Mouse (Mus musculus): ENCODE data around the gene Ddx19a.
"Not testable (repeated sequence)": the region's sequence is repeated elsewhere in the genome, so short reads cannot be mapped to it uniquely, and the experiment has no call there.

GRCm38 (mm10) chr8:110958553-110958952 lies 39.0 kb downstream of the Ddx19a start:
- TF ChIP-seq CTCF (conservative IDR thresholded peaks at IDR 0.05 in 1 of 2, IDR thresholded peaks at IDR 0.05 in 1 of 2; ENCODE audit: low read depth in 2 of 2, low read length in 2 of 2), result peak in 1 of 2 experiments; percentile 53; a peak in 2 of 4 replicates
- not testable (repeated sequence) for TF ChIP-seq USF1 (IDR thresholded peaks at IDR 0.05; ENCODE audit: low read depth, low read length); POLR2AphosphoS2 (IDR thresholded peaks at IDR 0.05; ENCODE audit: low read depth, low read length); POLR2A (IDR thresholded peaks at IDR 0.05; ENCODE audit: low read depth, low read length); MAFK (IDR thresholded peaks at IDR 0.05; ENCODE audit: insufficient replicate concordance, low read length); CHD1 (IDR thresholded peaks at IDR 0.05; ENCODE audit: low read depth, low read length); ELF1 (IDR thresholded peaks at IDR 0.05; ENCODE audit: low read depth, low read length); ZMIZ1 (IDR thresholded peaks at IDR 0.05; ENCODE audit: low read depth, low read length); MYC (IDR thresholded peaks at IDR 0.05; ENCODE audit: low read depth, low read length); E2F4 (IDR thresholded peaks at IDR 0.05; ENCODE audit: insufficient replicate concordance, low read depth, low read length); SIN3A (IDR thresholded peaks at IDR 0.05; ENCODE audit: low read length); MXI1 (IDR thresholded peaks at IDR 0.05; ENCODE audit: low read depth, low read length); HCFC1 (IDR thresholded peaks at IDR 0.05; ENCODE audit: low read depth, low read length); TBP (conservative IDR thresholded peaks at IDR 0.05; ENCODE audit: low read depth, low read length)

Measured in CH12.LX (cell line).